Mouse (Mus musculus) limb, embryonic 13.5 days (tissue): Measurements from ENCODE around the gene Shc4. TPM values are rescaled to one million over a fixed set of nuclear protein-coding genes. Genes with fewer than 3 reads are reported as not detected.
A peak's percentile ranks its signal among the peaks of the same experiment; 100 is the strongest.

Experiments
- ATAC-seq: fragments of 200-750 bp; cut with Nextera tagmentation; 2 replicates; pipeline ENCODE4 v1.8.0; 2017; ENCODE audit warnings: low read depth, moderate number of reproducible peaks, moderate TSS enrichment; ENCODE audit not compliant: low FRiP score
- H3K27ac ChIP-seq: fragments of 300-500 bp; sonication (generic); 2 replicates; pipeline ENCODE4 v1.5.1; 2015; ENCODE audit warnings: inconsistent platforms, mild to moderate bottlenecking, moderate library complexity
- H3K27me3 ChIP-seq: fragments of 300-500 bp; sonication (generic); 2 replicates; pipeline ENCODE4 v1.6.1; 2015; ENCODE audit warnings: mild to moderate bottlenecking, inconsistent platforms
- H3K36me3 ChIP-seq: fragments of 300-500 bp; sonication (generic); 2 replicates; pipeline ENCODE4 v1.6.1; 2015; ENCODE audit warnings: inconsistent platforms, mild to moderate bottlenecking, moderate library complexity
- H3K4me1 ChIP-seq: fragments of 300-500 bp; sonication (generic); 2 replicates; pipeline ENCODE4 v1.6.1; 2015; ENCODE audit warnings: inconsistent platforms
- H3K4me2 ChIP-seq: fragments of 300-500 bp; sonication (generic); replicated peaks from 2 replicates; pipeline ENCODE4 v1.6.1; 2015; ENCODE audit warnings: inconsistent platforms, mild to moderate bottlenecking, moderate library complexity
- H3K4me3 ChIP-seq: fragments of 300-500 bp; sonication (generic); 2 replicates; pipeline ENCODE4 v1.5.1; 2015; ENCODE audit warnings: moderate library complexity, mild to moderate bottlenecking, inconsistent platforms
- H3K9ac ChIP-seq: fragments of 300-500 bp; sonication (generic); 2 replicates; pipeline ENCODE4 v1.6.1; 2015; ENCODE audit warnings: mild to moderate bottlenecking, inconsistent platforms
- H3K9me3 ChIP-seq: fragments of 300-500 bp; sonication (generic); 2 replicates; pipeline ENCODE4 v1.6.1; 2016; ENCODE audit warnings: inconsistent platforms
- WGBS: fragments of 180-500 bp; shearing (Covaris S2); methylation state at CpG from one replicate; pipeline ENCODE4 v1.1.7; 2015; 5-methylcytosine and 5-hydroxymethylcytosine counted together
- polyA plus RNA-seq: library from polyadenylated mRNA; unstranded; fragments of >200 nt; fragmentation: Nextera tagmentation; extraction: Ambion mirVana; gene quantifications from 2 replicates; pipeline ENCODE4 v1.2.1, GENCODE M21; 2015

The Shc4 gene
- polyA plus RNA-seq, 1 experiment from 2014 or later: 1.9 TPM

DNA sequence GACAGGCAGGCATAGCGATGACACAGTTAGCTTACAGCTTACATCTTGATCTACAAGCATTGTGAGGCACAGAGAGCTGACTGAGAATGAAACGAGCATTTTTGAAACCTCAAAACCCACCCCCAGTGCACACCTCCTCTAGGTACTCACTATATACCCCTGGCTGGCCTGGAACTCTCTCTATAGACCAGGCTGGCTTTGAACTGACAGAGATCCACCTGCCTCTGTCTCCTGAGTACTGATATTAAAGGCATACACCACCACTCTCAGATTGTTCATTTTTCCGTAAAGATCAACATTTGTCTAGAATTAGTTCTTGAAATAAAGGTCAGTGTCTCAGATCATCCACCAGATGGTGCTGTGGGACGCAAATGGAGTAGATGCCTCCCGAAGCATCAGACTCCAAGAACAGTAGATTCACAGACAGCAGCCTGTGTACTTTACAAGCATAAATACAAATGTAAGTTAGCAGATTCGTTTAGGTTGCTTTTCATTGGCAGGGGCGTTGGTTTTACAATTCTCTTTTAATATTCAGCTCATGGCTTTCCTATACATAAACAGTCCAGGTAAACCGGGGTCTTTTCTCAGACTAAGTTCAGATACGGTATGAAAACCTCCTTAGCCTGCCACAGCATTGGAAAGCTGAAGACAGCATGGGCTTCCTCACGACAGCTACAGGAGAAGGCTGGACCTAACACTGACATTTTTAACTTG lies 64.0 kb downstream of the Shc4 start:
- 12% methylated on average over 10 of the region's 10 CpGs for WGBS
- Histone ChIP-seq H3K36me3 (no peaks in the 10 kb centered on the region), H3K27ac (peak overlapping the region; percentile 58; the same call in 1 of the 2 replicates), H3K9me3 (no peaks in the 10 kb centered on the region; the same call in 1 of the 2 replicates), H3K9ac (peak overlapping the region; percentile 67), H3K4me3 (peak overlapping the region; percentile 43), H3K4me2 (peak overlapping the region; percentile 69), H3K27me3 (no peaks in the 10 kb centered on the region), H3K4me1 (peaks cover 13% of the 10 kb centered on the region)
- ATAC-seq: peak; percentile 68

DNA sequence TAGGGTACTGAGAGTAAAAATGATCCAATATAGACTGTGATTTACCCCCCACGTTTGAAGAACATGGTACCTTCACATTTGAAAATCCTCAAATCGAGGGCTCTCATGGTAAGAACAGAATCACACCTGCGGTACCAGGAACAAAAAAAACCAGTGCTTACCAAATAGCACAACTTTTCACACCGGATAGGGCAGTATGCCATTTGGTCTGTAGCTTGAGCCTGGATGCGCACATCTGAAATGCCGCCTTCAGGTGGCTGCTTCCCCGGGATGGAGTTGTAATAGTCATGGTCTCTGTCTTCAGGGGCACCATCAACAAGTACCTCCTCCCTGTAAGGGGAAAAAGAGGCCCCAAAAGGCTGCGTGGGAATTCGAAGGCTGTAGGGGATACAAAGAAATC lies 68.6 kb downstream of the Shc4 start:
- no peak overlapping the region for H3K4me3 ChIP-seq
- H3K36me3 ChIP-seq: no peaks in the 10 kb centered on the region
- no peak overlapping the region for H3K4me2 ChIP-seq
- H3K27me3 ChIP-seq: no peaks in the 10 kb centered on the region
- WGBS: 87% methylated on average over 9 of the region's 9 CpGs
- no peak for ATAC-seq
- H3K9me3 ChIP-seq: no peaks in the 10 kb centered on the region; the same call in 1 of the 2 replicates
- no peak overlapping the region for H3K27ac ChIP-seq
- 0 out of 2 replicates have a peak, but pooled peaks cover 3% of the 10 kb centered on the region for H3K4me1 ChIP-seq
- no peak overlapping the region for H3K9ac ChIP-seq

DNA sequence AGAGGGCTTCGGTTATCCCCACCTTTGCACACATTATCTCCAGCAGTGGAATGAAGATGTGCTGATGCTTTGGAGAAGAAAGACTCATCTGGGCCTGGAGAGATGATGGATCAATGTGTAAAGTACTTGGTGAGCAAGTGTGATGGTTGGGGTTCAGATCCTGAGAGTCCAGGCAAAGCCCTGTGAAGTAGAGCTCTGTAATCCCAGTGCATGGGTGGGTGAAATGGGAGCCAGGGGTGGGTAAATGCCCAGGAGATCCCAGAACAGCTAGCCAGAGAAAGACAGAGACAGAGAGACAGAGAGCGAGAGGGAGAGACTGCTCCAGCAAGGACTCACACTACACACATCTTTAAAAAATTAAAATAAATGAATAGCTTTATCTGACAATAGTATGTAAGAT lies 70.7 kb downstream of the Shc4 start:
- no peaks in the 10 kb centered on the region for H3K36me3 ChIP-seq
- no peaks in the 10 kb centered on the region for H3K4me1 ChIP-seq
- WGBS: 91% methylated on average over 2 of the region's 2 CpGs
- H3K9me3 ChIP-seq: no peaks in the 10 kb centered on the region
- no peak overlapping the region for H3K9ac ChIP-seq
- H3K4me2 ChIP-seq: no peak overlapping the region
- H3K27ac ChIP-seq: no peak overlapping the region
- H3K27me3 ChIP-seq: no peaks in the 10 kb centered on the region
- ATAC-seq: no peak
- no peak overlapping the region for H3K4me3 ChIP-seq

DNA sequence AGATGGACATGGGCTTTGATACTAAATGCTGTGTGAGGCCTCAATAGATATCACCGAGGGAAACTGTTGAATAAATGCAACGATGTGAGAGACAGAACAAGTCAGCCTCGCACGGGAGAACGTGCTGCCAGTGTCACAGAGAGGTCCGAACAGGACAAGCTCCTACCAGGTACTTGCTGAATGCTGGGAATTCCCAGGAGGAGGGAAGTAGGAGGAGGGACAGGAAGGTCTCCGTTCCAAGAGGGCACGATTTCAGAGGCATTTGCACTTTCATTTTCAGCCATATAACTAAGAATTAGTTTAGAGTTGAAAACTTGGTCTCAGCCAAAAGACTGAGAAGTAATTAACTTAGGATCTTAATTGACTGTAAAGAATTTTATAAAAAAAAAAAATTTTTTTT lies 72.4 kb downstream of the Shc4 start:
- H3K4me2 ChIP-seq: no peak overlapping the region
- H3K4me3 ChIP-seq: no peak overlapping the region
- 82% methylated on average over 8 of the region's 8 CpGs for WGBS
- no peaks in the 10 kb centered on the region for H3K36me3 ChIP-seq
- H3K9me3 ChIP-seq: no peaks in the 10 kb centered on the region
- H3K27ac ChIP-seq: no peak overlapping the region
- H3K9ac ChIP-seq: no peak overlapping the region
- no peak for ATAC-seq
- no peaks in the 10 kb centered on the region for H3K4me1 ChIP-seq
- H3K27me3 ChIP-seq: no peaks in the 10 kb centered on the region

DNA sequence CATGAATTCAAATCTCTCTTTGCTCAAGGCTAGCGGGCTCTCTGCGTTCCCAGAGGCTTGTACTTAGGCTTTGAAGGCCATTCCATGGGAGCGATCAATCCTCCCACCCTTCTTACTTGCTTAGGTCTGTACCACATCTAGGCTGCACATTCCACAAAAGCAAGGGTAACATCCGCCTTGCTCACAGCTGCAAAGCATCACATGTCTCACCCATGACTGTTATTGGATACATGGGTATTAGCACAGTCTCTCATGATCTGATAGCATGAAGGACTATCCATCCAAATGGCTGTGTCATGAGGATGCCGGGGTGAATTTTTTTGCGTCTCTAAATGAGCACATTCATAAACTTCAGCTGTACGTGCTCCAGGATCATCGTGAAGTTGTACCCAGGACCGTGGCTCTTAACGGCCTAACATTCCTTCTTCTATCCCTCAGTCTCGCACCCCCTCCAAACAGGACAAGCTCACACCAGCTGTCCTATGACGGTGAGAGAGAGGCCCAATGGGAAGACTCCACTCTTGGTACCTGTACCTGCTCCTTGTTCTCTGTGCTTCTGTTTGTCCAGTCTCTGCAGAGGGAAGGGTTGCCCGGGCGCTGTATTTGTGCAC lies 73.1 kb downstream of the Shc4 start:
- Histone ChIP-seq H3K4me2 (no peak overlapping the region), H3K4me3 (no peak overlapping the region), H3K27ac (no peak overlapping the region), H3K4me1 (no peaks in the 10 kb centered on the region), H3K9ac (no peak overlapping the region), H3K27me3 (no peaks in the 10 kb centered on the region), H3K9me3 (no peaks in the 10 kb centered on the region), H3K36me3 (no peaks in the 10 kb centered on the region)
- WGBS: 84% methylated on average over 14 of the region's 14 CpGs
- ATAC-seq: peak; percentile 74

DNA sequence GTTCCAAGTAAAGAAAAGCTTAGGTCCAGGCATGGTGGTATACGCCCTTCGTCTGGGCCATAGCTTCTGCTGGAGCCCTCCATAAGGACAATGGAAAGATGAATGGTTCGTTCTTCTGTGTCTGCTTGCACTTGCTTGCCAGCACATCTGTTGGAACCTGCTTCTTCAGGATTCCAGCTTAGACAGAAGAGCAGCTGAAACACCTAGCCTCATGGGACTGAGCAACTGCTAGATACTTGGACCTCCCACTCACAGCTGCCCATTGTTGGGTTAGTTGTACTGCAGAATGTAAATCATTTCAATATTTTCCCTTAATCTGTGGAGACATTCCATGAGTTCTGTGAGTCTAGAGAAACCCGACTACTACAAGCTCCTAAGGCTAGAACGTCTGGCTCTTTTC lies 73.9 kb downstream of the Shc4 start:
- Histone ChIP-seq H3K4me1 (no peaks in the 10 kb centered on the region), H3K36me3 (no peaks in the 10 kb centered on the region), H3K9me3 (no peaks in the 10 kb centered on the region), H3K27ac (no peak overlapping the region), H3K27me3 (no peaks in the 10 kb centered on the region), H3K4me2 (no peak overlapping the region), H3K4me3 (no peak overlapping the region), H3K9ac (no peak overlapping the region)
- no peak for ATAC-seq
- WGBS: 83% methylated on average over 5 of the region's 5 CpGs

DNA sequence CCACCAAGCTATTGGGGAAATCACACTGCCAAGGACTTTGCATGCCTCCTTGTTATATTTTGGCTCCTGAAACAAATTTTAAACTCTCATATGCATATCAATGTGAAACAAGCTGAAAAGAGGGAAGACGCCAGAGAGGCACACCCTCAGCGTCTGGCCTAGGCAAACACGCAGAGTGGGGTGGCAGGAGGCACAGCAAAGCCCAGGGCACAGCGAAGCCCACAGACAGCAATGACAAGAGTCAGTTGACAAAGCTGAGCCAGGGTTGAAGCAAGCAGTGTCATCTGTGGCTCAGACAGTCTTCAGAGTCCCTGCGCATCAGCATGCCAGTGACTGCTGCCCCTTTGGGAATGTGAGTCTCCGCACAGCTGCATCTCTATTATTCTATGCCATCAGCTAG lies 79.0 kb downstream of the Shc4 start:
- H3K9ac ChIP-seq: no peak overlapping the region
- H3K36me3 ChIP-seq: no peaks in the 10 kb centered on the region
- no peaks in the 10 kb centered on the region for H3K4me1 ChIP-seq
- H3K4me3 ChIP-seq: no peak overlapping the region
- H3K27ac ChIP-seq: no peak overlapping the region
- WGBS: 84% methylated on average over 6 of the region's 6 CpGs
- ATAC-seq: no peak
- no peaks in the 10 kb centered on the region for H3K27me3 ChIP-seq
- no peaks in the 10 kb centered on the region for H3K9me3 ChIP-seq
- H3K4me2 ChIP-seq: no peak overlapping the region

DNA sequence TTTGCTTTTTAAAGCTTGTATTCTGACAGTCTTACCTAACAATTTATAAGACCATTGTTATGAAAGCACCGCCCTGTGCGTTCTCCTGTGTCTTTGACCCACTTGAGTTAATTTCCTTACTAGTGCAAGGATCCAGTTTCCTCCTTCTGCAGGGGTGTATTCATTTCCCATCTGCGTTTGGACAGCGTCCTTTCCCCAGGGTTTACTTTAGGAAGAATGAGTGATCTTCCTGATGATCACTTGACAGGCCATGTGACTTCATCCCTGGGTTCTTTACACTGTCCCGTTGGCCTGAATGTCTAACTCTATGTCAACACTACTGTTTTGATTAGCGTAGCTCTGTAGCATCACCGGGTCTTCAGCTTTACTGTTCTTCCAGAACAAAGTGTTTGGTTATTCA lies 86.6 kb downstream of the Shc4 start:
- Histone ChIP-seq H3K27ac (no peak overlapping the region), H3K4me3 (no peak overlapping the region), H3K4me2 (no peak overlapping the region), H3K9ac (no peak overlapping the region), H3K36me3 (no peaks in the 10 kb centered on the region), H3K27me3 (no peaks in the 10 kb centered on the region), H3K9me3 (no peaks in the 10 kb centered on the region), H3K4me1 (no peaks in the 10 kb centered on the region)
- 82% methylated on average over 7 of the region's 7 CpGs for WGBS
- ATAC-seq: no peak

DNA sequence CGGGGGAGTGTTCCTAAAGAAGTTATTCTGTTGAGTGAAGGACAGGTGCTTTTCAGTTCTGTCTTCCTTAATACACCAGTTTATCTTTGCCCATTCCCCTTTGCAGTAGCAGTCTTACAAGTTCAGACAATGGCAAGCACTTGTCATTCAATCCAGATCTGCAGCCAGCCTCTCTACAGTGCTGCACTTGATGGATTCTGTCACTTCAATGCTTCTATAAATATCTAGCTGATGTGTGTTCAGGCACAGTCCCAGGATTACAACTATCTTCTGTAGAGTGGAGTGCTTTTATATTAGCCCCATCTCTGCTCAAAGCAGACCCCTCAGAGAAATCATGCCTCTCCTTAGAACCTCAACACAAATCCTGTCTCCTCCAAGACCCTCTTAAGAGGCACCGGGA lies 93.9 kb downstream of the Shc4 start:
- Histone ChIP-seq H3K4me1 (no peaks in the 10 kb centered on the region), H3K27me3 (no peaks in the 10 kb centered on the region), H3K9ac (no peak overlapping the region), H3K27ac (no peak overlapping the region), H3K9me3 (no peaks in the 10 kb centered on the region), H3K4me2 (no peak overlapping the region), H3K4me3 (no peak overlapping the region), H3K36me3 (no peaks in the 10 kb centered on the region)
- WGBS: 100% methylated on average over 2 of the region's 2 CpGs
- no peak for ATAC-seq

DNA sequence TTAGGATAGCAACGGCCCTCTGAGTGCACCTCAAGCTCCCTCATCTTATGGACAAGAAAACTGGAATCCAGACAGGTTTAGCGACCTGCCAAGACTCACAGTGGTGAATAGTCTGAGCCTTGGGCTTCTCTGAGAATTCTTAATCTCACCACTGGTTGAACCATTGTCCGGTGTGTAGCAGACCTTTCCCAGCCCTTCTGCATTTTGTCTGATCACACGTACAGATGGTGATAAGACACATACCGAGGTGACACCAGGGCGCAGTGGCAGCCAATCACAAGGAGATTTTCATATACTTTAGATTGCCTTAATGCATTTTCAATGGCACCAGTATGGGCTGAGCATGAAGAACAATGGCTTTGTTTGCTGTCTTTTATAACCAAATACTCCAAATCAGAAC lies 95.5 kb downstream of the Shc4 start:
- Histone ChIP-seq H3K27ac (no peak overlapping the region), H3K4me3 (no peak overlapping the region), H3K4me1 (peaks cover 10% of the 10 kb centered on the region), H3K27me3 (no peaks in the 10 kb centered on the region), H3K36me3 (no peaks in the 10 kb centered on the region), H3K9me3 (no peaks in the 10 kb centered on the region), H3K4me2 (no peak overlapping the region), H3K9ac (no peak overlapping the region)
- no peak for ATAC-seq
- WGBS: 84% methylated on average over 6 of the region's 6 CpGs

DNA sequence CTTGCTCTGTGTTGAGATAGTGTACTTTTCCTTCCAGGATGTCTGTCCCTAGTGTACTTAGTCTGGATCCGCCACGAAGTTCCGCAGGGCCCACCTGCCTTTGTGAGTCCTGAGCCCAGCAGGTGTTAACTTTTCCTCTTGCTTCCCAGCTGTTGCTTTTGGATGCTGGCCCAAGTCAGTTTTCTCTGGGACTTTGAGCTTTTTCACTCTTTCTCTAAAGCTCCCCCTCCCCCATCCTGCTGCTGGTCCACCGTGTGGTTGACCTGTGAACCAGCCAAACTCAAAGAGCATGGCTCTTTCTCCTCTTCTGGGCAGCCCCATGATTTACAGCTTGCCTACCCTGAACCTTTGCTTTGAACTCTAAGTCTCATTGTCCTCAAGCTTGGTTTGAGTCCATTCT lies 97.4 kb downstream of the Shc4 start:
- no peak overlapping the region for H3K4me3 ChIP-seq
- no peaks in the 10 kb centered on the region for H3K9me3 ChIP-seq
- no peaks in the 10 kb centered on the region for H3K27me3 ChIP-seq
- no peak overlapping the region for H3K9ac ChIP-seq
- H3K4me2 ChIP-seq: no peak overlapping the region
- no peak for ATAC-seq
- WGBS: 76% methylated on average over 4 of the region's 4 CpGs
- H3K27ac ChIP-seq: no peak overlapping the region
- H3K4me1 ChIP-seq: peaks cover 15% of the 10 kb centered on the region
- H3K36me3 ChIP-seq: no peaks in the 10 kb centered on the region

DNA sequence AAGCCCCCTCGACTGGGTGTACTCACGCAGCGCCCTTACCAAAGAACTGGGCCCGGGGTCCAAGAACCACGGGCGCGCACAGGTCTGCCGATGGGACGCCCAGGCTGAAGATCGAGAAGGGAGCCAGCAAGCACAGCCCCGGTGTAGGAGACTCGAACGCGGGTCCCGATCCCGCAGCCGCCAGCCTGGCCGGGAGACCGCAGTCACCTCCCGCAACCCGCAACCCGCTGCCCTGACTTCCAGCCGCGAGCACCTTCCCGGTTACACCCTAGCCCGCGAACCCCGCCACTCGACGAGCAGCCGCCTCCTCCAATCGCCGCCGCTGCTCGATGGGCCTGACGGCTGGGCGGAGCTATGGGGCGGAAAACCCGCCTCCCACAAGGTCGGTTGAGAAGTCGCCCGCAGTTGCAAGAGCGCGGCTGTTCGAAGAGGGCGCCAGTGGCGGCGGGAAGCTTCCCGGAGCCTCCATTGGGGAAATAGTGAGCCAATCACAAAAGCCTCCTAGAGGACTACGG lies 99.1 kb downstream of the Shc4 start, which contains the start of gene Cep152:
Gene Cep152, minus strand, starts transcription at position 277 of the 515 bp plus-strand sequence.
- peaks cover 21% of the 10 kb centered on the region for H3K4me1 ChIP-seq
- no peaks in the 10 kb centered on the region for H3K9me3 ChIP-seq
- H3K4me2 ChIP-seq: peak within 1 kb of the TSS; percentile 76
- H3K9ac ChIP-seq: peak within 1 kb of the TSS; percentile 82
- no peaks in the 10 kb centered on the region for H3K27me3 ChIP-seq
- ATAC-seq: peak; percentile 99
- H3K4me3 ChIP-seq: peak within 1 kb of the TSS; percentile 89
- no peak within 1 kb of the TSS for H3K27ac ChIP-seq
- WGBS: under 1% methylated on average over 50 of the region's 50 CpGs
- peaks cover 7% of the 10 kb centered on the region; the same call in 1 of the 2 replicates for H3K36me3 ChIP-seq
